Mouse (Mus musculus): ENCODE data around the gene Etnk2.

DNA sequence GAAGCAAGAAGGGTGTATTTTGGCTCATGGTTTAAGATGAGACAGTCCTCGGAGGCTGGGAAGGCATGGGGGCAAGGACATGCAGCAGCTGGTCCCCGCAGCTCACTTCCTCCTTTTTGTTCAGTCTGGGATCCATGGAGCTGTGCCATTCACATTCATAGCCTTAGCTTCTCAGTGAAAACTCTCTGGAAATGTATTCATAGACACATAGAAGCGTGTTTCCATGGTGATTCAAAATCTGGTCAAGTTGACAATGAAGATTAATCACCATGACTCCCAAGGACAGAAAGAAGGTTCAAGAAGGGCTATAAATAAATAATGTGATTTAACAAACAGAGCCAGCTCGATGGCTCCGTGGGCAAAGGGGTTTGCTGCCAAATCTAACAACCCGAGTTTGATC lies 29.4 kb upstream of the Etnk2 start:
- TF ChIP-seq CTCF (IDR thresholded peaks at IDR 0.05; ENCODE audit: borderline replicate concordance, control insufficient read depth, extremely low read depth, insufficient read depth, low read length, poor library complexity) (no peak), POLR2A (IDR thresholded peaks at IDR 0.05; ENCODE audit: control insufficient read depth, extremely low read depth, insufficient read depth, low read length, poor library complexity) (no peak)

Data from thymus, adult 2 months (tissue).